Mouse (Mus musculus) cerebellum, adult 9-10 months (tissue): ENCODE measurements around the gene Nek8.
"Not testable (repeated sequence)": the region's sequence is repeated elsewhere in the genome, so short reads cannot be mapped to it uniquely, and the experiment has no call there.

Experiments used
- DNase-seq: peaks from one replicate; pipeline ENCODE4 v3.0.0; 2022

The Nek8 gene

DNA sequence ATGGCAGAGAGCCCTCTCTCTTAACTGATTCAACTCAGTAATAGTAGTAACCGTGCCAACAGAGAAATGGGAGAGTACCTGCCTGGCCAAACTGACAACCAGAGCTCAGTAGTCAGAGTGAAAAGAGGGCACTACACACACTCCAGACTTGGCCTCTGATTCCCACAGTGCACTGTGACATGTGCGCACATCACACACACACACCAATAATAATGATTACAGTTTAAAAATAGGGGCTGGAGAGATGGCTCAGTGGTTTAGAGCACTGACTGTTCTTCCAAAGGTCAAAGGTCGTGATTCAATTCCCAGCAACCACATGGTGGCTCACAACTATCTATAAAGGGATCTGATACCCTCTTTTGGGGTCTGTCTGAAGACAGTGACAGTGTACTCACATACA, 38.5 kb downstream of the Nek8 start:
- DNase-seq: no peak

DNA sequence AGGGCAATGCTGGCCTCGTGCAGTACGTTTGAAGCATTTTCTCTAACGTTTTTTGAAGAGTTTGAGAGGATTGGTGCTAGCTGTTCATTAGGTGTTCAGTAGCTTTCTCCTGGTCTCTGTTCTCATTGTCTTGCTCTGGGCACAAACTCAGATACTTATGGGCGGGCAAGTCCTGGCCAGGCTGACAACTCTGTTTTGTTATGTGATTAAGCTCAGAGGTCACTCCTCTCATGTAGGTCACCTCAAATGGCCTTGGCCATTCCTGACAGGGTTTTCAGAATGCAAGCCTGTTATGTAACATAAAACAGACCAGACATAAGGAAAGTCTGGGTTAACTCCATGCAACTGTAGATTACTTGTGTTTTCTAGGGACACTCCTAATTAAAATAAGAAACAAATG, 38.9 kb downstream of the Nek8 start:
- DNase-seq: no peak

DNA sequence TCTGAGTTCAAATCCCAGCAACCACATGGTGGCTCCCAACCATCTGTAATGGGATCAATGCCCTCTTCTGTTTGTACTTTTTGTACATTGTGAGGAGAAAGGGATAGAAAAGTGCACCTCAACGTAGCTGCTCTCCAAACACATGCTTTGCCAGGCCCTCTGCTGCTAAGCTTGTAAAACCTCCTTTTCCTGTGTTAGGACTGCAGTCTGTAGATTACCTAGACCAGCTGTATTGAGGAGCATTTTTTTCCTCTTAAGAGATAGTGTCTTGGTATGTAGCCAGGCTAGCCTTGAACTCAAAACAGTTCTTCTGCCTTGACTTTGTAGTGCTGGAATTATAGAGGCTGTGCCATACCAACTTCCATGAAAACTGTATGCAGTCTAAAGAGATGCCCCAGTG, 40.3 kb downstream of the Nek8 start:
- no peak for DNase-seq

DNA sequence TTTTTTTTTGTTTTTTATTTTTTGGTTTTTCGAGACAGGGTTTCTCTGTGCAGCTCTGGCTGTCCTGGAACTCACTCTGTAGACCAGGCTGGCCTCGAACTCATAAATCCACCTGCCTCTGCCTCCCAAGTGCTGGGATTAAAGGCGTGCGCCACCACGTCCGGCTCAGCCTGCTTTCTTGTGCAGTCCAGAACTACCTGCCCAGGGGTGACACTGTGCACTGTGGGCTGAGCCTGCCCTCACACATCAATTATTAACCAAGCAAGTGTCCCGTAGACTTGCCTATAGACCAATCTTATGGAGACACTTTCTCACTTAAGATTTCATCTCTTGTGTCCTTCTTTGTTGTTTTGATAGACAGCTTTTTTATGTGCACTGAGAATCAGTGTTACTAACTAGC, 41.2 kb downstream of the Nek8 start:
- not testable (repeated sequence) for DNase-seq

DNA sequence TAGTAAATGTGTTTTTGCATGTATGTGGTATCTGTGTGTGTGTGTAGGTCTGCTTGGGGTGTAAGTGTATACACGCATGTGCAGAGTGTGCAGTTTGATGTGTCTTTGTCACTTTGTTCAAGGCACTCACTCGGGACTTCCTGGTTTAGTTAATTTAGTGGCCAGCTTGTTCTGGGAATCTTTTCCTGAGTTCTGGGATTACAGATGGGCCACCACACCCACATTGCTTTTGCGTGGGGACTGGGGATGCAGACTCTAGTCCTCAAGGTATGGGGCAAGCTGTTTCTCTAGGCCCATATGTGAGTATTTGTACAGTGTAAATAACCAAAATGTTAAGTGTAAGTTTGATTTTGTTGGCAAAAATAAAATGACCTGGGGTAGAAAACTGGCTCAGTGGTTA, 42.1 kb downstream of the Nek8 start:
- no peak for DNase-seq

DNA sequence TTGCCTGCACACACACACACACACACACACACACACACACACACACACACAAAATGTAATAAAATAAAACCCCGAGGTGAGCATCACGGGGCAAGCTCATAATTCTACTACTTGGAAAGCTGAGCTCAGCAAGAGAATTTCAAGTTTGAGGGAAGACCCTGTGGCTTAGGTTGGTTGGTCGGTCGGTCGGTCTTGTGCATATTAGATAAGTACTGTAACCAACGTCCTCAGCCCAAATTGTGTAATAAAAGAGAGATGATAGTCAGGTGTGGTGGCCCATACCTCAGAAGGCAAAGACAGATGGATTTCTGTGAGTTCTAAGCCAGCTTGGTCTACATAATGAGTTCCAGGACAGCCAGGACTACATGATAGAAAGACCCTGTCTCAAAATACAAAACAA, 42.6 kb downstream of the Nek8 start:
- no peak for DNase-seq

DNA sequence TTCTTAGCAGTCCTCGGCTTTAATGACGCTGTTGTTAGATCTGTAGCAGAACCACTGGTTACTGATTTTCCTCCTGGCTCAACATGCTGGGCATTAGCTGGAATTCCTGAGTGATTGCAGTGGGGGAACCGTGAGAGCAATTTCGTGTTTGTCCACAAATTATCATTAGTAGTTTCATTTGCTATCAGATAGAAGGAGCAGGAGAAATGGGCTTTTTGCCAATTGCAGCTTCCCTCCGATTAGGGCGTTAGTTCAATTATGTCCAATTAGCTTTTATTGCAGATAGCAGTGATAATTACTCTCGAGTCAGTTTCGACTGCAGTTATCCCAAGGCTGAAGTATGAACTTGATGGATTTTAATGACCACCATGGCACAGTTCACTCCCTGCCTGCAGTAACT, 47.0 kb downstream of the Nek8 start:
- no peak for DNase-seq

DNA sequence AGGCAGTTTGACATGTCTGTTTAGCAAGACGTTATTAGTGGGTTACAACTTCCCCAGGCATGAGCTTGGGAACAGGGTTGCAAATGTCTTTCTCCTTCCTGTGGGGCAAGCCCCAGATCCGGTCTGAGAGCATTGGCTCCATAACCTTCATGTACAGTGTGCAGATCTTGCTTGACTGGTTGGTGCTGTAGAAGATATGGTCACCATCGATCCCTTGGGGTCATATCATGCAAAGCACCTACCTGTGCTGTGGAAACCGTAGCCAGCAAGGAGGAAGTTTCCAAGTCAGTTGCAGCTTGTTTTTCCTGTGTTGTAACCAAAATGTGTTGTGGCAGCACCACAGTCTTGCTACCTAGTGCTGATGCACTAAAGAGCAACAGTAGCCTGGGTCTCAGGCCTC, 49.7 kb downstream of the Nek8 start:
- DNase-seq: no peak

DNA sequence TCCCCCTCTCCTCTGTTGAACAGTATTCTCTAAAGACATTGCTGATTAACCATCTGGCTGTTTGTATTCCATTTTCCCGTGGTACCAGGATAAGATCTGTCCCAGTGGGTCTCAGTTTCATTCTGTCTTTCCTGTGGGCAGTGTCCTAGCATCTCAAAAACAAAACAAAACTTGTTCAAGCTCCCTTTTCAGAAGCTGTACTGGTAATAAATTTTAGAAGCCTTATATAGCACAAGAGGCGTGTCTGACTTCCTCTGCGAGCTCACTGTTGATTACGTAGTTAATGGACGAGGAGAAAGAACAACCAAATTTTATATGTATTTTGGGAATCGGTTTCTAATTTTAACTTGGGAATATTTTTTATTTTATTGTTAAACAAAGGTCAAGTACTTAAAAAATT, 50.8 kb downstream of the Nek8 start:
- DNase-seq: no peak

DNA sequence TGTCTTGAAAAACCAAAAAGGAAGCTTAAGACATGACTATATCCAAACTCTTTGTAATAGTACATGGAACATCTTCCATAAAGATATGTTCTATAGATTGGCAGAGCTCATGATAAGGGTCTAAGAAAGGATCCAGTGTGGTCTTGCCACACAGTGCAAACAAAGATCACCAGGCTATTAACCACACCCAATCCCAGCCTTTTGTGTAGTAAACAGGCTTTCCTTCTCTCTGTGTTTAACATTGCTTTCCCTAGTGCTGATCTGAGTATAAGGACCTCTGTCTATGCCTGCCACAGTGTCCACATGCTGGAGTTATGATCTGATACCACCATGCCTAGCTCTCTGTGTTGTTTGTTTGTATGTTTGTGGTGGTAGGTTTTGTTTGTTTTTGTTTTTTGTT, 52.7 kb downstream of the Nek8 start:
- DNase-seq: no peak

DNA sequence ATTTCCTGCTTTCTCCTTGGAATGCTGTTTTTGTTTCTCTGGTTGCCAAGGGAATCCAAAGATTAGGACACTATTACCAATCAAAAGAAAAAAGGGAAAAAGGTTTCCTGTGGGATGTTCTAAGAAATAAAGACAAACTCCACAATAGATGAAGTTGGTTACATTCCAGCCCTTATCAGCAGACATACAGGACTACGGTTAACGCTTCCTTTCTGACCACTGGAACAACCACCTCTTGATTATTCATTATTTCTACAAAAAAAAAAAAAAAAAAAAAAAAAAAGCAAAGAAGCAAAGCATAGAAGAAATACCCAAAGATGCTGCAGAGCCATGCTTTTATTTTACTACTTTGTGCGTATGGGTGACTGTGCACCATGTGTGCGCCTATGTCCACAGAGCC, 53.7 kb downstream of the Nek8 start:
- no peak for DNase-seq

DNA sequence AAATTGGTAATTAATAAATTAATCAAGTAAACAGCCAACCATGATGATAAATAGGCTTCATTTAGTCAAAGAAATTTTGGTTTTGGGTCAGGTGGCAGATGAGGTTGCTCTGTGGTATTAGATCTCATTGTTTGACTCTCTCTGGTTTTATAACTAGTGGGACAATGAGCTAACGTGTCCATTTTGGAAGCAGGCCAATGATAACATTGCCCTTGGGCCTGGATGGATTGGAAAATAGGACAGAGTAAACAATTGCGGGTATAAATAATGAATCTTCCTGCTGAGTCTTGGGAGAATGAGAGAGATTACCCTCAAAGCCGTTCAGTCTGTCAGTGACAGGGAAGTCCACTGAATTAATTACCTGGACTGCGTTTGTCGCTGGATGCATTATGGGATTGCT, 55.3 kb downstream of the Nek8 start:
- DNase-seq: peak; percentile 57

DNA sequence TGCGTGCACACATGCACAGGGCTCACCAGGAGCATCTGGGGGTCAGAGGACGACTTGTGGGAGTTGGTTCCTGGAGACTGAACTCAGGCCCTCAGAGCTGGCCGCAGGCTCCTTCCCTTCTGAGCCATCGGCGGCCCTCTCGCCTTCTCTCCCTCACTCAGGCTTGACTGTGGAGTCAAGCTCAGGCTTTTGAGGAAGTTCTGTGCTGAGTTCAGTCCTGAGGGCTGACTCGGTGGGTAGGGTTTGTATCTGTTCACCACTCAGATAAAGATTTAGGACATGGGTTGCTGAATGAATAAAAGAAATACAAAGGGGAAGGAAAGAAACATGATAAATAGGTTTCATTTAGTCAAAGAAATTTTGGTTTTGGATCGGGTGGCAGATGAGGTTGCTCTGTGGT, 56.6 kb downstream of the Nek8 start:
- DNase-seq: no peak

DNA sequence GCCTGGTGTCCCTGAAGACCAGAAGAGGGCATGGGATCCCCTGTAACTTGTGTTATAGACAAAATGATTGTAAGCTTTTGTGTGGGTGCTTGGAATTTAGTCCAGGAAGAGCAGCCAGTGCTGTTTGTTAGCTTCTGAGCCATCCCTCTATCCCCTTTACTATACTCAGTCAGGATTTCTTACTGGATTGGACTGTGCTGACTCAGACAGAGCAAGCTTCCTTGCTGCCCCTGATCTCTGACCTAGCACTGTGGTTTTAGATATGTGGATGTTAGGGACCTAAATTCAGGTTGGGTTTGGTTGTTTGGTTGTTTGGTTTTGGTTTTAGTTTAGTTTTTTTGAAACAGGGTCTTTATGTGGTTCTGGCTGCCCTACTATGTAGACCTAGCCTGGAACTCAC, 58.0 kb downstream of the Nek8 start:
- no peak for DNase-seq

DNA sequence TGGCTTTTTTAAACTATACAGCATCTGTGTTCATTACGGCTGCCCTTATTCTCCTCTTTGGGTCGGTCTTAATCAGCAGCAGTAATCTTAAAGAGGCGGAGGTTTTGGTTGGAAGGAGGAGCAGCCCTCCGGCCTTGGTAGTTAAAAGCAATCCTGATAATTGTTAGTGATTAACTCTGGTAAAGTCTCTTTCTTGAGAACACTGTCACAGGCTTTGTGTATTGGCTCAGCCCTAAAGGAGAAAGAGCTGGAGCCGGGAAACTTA, 60.4 kb downstream of the Nek8 start:
- no peak for DNase-seq
